Mouse (Mus musculus): ENCODE data around the gene Nhlh2. TPM values are rescaled to one million over a fixed set of nuclear protein-coding genes. Genes with fewer than 3 reads are reported as not detected.

The Nhlh2 gene
- polyA plus RNA-seq, 1 experiment from 2014 or later = 0.09 TPM

Other genes starting within 250 kb of the Nhlh2 start
- gene Mab21l3, start 161.1 kb upstream of the Nhlh2 start, polyA plus RNA-seq (2015; fragmentation: Nextera tagmentation; extraction: Ambion mirVana) = 5.3 and 6.1 TPM in 2 replicates
- 5.6 and 5.7 TPM in 2 replicates for gene Slc22a15, start 85.6 kb upstream of the Nhlh2 start, polyA plus RNA-seq (2015; fragmentation: Nextera tagmentation; extraction: Ambion mirVana)
- gene Casq2, start 76.3 kb downstream of the Nhlh2 start, polyA plus RNA-seq (2015; fragmentation: Nextera tagmentation; extraction: Ambion mirVana) = 2.1 and 2.2 TPM in 2 replicates
- 18.7 and 20.6 TPM in 2 replicates for gene Vangl1, start 194.6 kb downstream of the Nhlh2 start, polyA plus RNA-seq (2015; fragmentation: Nextera tagmentation; extraction: Ambion mirVana)

Data from intestine, embryonic 16.5 days (tissue).